Mouse (Mus musculus) adrenal gland, adult 18-20 months (tissue): Measurements from ENCODE around the gene B9d1. TPM values are rescaled to one million over a fixed set of nuclear protein-coding genes. Genes with fewer than 3 reads are reported as not detected.

ENCODE experiments used
- DNase-seq, 2 experiments: peaks; one replicate each; pipeline ENCODE4 v3.0.0; 2021 to 2022; ENCODE audit warnings: low spot score in 2 of 2
- total RNA-seq, 2 experiments: library from RNA; stranded (reverse); gene quantifications; 1 replicate in 1 of 2; 2 replicates in 1 of 2; pipeline ENCODE4 v1.2.3; 2021

B9d1 gene
- total RNA-seq, 2 experiments from 2014 or later = 14.4 to 14.8 TPM

- DNase-seq = no peak
Measured at GRCm38 (mm10) chr11:61536952-61537351, 32.0 kb downstream of the B9d1 start.

- DNase-seq = no peak
Measured at GRCm38 (mm10) chr11:61537362-61537761, 32.4 kb downstream of the B9d1 start.

- DNase-seq = no peak
Measured at GRCm38 (mm10) chr11:61540642-61541041, 35.7 kb downstream of the B9d1 start.

- DNase-seq = no peak
Measured at GRCm38 (mm10) chr11:61541106-61541505, 36.2 kb downstream of the B9d1 start.

- no peak for DNase-seq
Measured at GRCm38 (mm10) chr11:61545586-61545985, 40.6 kb downstream of the B9d1 start.

- no peak for DNase-seq
Measured at GRCm38 (mm10) chr11:61546452-61546851, 41.5 kb downstream of the B9d1 start.

- no peak for DNase-seq
Measured at GRCm38 (mm10) chr11:61547710-61548109, 42.8 kb downstream of the B9d1 start.

- DNase-seq = no peak
Measured at GRCm38 (mm10) chr11:61550631-61551030, 45.7 kb downstream of the B9d1 start.

- no peak for DNase-seq
Measured at GRCm38 (mm10) chr11:61553015-61553754, 48.2 kb downstream of the B9d1 start.

- no peak for DNase-seq
Measured at GRCm38 (mm10) chr11:61559572-61559971, 54.6 kb downstream of the B9d1 start.

- DNase-seq = no peak
Measured at GRCm38 (mm10) chr11:61562421-61562820, 57.5 kb downstream of the B9d1 start.

Other genes with a start within 250 kb of the B9d1 start
- gene Aldh3a2, start 237.7 kb upstream of the B9d1 start, total RNA-seq = 10 to 100 TPM; 41.6 to 59.9 TPM
- gene Slc47a2, start 162.3 kb upstream of the B9d1 start, total RNA-seq = not detected
- gene Slc47a1, start 126.8 kb upstream of the B9d1 start, total RNA-seq = 1 to 10 TPM in 1 of 2 experiments, under 1 TPM in 1; 0.70 to 1.8 TPM
- 1 to 10 TPM; 1.2 to 1.3 TPM for gene Rnf112, start 51.0 kb upstream of the B9d1 start, total RNA-seq
- gene Mfap4, start 19.7 kb upstream of the B9d1 start, total RNA-seq = 1 to 10 TPM; 4.8 to 5.6 TPM
- 10 to 100 TPM; 15.3 to 16.0 TPM for gene Mapk7, start 10.7 kb upstream of the B9d1 start, total RNA-seq
- gene Epn2, start 74.5 kb downstream of the B9d1 start, total RNA-seq = 10 to 100 TPM; 16.2 to 25.9 TPM
- 1 to 10 TPM; 7.4 to 8.2 TPM for gene Grap, start 148.1 kb downstream of the B9d1 start, total RNA-seq
- 1 to 10 TPM; 1.2 to 1.6 TPM for gene Fam83g, start 178.9 kb downstream of the B9d1 start, total RNA-seq
- not detected for gene Slc5a10, start 215.7 kb downstream of the B9d1 start, total RNA-seq